Mouse (Mus musculus) ovary, postnatal 36 days (tissue): Measurements from ENCODE around the gene Gnl1.
"Not testable (repeated sequence)": the region's sequence is repeated elsewhere in the genome, so short reads cannot be mapped to it uniquely, and the experiment has no call there.

Experiments
- DNase-seq: peaks from one replicate; pipeline ENCODE4 v3.0.0; 2022; ENCODE audit warnings: low spot score, mixed read lengths

Gnl1 gene

DNA sequence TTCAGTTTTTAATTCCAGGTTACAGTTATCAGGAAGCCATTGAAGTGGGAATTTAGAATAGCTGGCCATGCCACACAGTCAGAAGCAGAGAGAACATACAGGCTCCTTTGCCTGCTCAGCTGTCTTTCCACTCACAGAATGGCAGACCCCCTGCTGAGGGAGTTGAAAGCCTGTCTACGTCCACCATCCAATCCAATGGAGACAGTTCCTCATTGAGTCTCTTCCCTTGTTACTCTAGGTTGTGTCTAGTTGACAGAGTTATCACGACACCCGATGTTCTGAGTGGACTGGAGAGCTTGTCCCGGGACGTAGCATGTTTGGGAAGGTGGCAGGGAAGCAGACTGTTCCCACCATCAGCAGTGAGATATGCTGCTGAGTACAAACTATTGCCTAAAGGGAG, 45.5 kb downstream of the Gnl1 start:
- no peak for DNase-seq

DNA sequence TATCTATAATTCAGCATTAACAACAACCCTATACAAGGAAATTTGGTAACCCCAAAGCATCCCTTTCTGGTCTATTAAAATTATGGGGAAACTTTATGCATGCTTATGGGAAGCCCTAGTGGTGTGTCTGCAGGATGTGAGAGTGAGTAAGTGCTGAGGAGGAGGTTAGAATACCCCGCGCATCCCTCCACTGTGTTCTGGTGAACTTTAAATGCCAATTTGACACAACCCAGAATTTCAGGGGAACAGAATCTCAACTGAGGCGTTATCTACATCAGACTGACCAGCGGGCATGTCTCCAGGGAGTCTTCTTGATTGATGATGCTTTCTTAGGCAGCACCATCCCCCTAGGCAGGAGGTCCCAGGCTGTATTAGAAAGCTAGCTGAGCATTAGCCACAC, 46.2 kb downstream of the Gnl1 start:
- DNase-seq: no peak

DNA sequence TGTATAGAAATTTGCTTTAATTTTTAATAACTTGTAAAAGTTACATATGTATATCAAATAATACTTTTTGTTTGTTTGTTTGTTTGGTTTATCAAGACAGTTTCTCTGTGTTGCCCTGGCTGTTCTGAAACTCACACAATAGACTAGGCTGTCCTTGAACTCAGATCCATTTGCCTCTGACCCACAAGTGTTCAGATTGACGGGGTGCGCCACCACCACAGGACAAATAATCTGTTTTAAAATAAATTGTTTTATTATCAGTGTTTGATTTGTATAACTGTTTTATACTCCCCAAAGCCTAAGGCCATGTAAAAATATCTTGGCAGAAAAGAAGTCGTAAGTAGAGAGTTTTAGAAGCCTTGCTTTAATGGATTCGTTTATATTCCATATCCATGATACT, 48.0 kb downstream of the Gnl1 start:
- no peak for DNase-seq

DNA sequence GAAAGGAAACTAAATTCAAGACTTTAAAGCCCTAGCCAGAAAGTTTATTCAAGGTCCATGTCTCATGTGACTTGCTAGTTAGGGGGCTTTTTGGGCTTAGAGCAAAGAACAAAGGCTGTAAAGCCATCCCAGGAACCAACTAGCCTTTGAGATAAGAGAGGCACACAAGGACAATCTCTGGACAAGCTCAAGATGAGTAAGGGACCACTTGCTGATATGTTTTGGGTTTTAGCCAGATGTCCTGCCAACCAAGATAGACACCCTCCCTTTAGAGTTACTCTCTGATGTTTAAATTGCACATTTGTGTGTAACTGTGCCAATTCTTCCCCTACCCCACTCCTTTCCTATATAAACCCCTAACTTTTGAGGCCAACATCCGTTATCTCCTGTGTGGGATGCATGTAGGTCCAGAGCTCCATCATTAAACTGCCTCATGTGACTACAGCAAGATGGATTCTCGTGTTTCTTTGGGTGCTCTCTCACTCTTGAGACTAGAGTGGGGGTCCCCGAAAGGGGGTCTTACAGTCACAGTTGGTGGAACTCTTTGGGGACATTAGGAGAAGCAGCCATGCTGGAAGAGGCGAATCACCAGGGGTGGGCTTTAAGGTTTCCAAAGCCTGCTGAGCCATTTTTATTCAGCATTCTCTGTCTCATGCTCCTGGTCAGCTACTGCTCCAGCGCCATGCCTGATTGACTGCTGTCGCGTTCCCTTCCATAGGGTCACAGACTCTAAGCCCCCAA, 49.4 kb downstream of the Gnl1 start:
- no peak for DNase-seq

DNA sequence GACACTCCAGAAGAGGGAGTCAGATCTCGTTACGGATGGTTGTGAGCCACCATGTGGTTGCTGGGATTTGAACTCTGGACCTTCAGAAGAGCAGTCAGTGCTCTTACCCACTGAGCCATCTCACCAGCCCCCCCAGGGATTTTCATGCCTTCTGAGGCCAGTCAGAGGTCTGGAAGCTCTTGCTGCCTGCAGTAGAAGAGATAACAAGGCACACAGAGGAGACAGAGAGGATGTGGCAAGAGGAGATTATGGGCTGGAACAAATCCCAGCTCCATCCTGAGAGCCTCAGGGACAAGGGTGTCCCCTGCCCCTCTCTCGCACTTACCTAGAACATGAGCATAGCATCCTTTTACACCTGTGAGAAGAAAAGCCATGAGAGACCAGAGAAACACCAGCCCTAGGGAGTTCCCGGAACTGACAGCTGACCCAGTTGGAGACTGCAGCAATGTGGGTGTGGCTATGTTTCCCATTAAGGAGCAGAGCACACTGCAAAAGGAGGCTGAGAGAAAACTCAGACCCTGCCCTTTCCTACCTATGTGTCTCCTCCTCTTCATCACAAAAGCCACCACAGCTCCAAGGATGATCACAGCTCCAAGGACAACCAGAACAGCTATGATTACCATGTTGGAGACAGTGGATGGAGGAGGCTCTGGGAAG, 50.5 kb downstream of the Gnl1 start:
- not testable (repeated sequence) for DNase-seq

DNA sequence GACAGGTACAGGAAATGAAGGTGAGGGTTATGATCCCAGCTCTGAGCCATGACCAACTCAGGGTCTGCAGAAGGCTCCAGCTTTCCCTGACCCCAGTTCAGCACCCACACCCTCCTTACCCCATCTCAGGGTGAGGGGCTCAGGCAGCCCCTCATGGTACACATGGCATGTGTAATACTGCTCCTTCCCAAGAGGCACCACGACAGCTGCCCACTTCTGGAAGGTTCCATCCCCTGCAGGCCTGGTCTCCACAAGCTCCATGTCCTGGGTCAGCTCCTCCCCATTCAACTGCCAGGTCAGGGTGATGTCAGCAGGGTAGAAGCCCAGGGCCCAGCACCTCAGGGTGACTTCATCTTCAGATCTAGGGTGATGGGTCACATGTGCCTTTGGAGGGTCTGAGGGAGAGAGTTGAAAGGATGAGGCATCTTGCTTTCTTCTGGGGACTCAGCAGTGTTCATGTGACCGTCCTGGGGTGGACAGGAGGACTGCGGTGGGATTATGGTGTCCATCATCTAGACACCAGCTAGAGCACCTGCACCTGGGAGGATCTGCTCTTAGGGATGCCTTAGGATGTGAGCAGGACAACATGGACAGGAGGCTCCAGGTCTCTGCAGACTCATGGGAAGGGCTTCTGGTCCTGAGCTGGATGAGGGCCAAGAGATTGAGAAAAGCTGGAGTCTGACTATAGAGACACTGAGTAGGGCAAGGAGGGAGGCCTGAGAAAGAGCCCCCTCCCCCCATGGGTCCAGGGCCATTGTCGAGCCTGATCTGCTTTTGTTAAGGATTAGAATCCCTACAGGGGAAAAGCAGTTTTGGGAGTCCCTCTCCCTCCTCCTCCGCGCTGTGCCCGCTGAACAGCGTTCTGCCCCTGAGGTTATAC, 51.3 kb downstream of the Gnl1 start:
- not testable (repeated sequence) for DNase-seq

DNA sequence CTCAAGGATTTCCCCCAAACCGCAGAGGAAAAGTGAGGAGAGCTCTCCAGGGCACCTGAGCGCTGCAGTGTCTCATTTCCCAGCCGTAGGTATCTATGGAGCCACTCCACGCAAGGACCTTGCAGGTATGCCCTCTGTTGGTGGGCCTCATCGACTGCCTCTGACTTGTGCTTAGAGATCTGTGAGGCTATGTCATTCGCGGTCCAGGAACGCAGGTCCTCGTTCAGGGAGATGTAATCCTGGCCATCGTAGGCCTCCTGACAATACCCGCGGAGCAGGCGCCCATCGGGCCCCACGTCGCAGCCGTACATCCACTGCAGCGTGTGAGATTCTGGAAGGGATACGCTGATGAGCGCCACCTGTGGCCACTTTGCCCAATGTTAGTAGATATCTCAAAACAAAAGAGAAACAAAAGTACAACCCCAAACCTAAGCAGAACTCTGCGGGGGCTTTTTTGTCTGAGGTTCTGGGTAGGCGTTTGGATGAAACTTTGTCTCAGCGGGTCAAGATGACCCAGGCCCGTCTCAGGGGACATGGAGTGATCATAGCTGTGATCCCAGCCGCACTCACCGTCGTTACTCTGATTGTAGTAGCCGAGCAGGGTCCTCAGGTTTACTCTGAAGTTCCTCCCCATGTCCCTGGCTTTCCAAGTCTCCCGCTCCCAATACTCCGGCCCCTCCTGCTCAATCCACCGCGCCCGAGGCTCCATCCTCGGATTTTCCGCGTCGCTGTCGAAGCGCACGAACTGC, 52.1 kb downstream of the Gnl1 start:
- DNase-seq: peak; percentile 49

DNA sequence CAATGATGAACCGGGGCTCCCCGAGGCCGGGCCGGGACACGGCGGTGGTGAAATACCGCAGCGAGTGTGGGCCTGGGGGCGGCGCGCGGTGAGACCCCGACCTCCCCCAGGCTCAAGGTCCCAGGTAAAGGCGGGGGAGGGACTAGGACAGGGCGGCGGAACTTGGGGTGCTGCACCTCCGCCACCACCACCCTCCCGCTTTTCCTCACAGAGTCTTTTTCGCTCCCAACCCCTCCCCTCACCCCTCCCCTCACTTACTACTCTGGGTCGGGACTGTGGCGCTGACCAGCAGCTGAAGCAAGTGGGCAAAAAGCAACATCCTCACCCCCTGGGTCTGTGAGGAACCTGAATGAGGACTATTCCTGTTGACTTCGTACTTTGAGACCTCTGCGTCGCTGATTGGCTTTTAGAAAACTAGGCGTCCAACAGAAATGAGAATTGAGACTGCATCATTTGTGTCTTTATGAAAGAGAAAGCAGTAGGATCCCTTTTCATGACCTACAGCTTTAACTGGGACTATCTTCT, 52.8 kb downstream of the Gnl1 start, which contains the start of gene H2-T23:
Gene H2-T23, minus strand, starts transcription at position 505 of the 525 bp plus-strand sequence.
- DNase-seq: peak; percentile 43

DNA sequence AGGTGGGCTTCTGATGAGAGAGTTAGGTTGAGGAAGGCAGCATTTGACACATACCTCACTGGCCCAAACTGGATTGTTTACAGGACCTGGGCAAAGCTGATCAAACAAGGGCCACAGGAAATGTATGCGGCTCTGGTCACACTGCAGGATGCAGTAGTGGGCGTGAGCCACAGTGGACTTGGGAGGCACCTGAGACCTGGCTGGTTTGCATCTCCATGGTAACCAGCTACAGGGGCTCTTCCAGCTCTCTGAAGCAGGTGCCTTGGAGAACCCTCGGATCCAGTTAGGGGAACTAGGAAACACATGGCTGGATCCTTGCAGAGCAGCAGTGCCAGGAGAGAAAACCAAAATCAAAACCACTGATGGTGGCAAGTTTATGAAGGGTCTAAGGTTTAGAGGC, 54.9 kb downstream of the Gnl1 start:
- not testable (repeated sequence) for DNase-seq

DNA sequence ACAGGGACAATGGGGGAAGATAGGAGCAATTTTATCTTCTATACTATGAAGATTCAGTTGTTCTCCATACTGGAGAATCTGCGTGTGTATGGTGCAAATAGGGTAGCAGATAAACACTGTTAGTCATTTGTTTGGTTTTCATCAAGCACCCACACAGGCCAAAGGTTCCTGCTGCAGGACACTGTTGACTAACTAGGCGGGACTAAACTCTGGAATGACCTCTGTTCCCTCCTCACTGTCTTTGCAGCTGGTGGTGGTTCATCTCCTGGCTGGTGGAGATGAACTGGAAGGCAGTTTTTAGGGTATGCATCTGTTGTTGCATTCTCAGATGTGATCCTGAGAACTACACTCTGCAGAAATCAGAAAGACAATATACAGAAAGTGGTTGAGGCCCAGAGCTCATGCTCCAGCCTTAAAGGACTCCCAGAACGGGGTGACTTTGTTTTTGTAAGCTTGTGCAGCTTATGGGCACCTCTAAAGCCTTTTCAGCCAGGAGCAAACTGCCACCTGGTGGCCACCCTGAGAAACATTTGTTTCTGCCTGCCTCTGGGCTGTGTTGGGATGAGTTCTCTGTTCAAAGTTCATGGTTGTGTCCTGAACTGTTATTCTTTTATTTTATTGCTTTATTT, 55.5 kb downstream of the Gnl1 start:
- DNase-seq: peak; percentile 57

DNA sequence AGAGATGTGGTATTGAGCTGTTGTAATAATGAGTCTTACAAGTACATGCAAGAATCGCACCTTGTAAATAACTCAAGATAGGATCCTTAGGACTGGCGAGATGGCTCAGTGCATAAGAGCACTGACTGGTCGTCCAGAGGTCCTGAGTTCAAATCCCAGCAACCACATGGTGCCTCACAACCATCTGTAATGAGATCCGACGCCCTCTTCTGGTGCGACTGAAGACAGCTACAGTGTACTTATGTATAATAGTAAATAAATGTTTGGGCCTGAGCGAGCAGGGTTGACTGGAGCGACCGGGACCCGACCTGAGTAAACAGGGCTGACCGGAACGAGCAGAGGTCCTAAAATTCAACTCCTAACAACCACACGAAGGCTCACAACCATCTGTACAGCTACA, 56.5 kb downstream of the Gnl1 start:
- DNase-seq: not testable (repeated sequence)
